ENCODE assay signal across 25 mouse cellular contexts in the genomic region with DNA sequence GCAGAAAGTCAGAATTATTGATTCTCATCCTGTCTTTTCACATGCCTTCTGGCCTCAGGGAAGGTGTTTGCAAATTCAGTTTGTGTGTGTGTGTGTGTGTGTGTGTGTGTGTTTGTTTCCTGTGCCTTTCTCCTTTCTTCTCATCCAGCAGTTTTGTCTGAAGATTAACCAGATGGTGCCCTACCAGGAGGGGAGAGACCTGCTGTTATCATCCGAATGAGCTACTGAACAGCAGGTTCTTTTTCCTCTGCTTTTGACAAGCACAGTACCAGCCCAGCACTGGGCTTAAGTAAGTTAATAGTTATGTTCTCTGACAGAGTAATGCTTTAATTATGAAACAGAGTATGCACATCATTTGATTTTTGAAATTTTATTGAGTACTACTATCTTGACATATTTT.
"Had no signal": no experiment of that assay in that cellular context is flagged by ENCODE, and none has a peak within 500 bp of the region (broad histone marks: within the 10 kb centered on the region; RNA-seq: fewer than 3 reads in every experiment).

No protein-coding gene starts in this region.

- H3K4me1 ChIP-seq: heart, embryonic 10.5 days; liver, embryonic 12.5 days had no signal

- ATAC-seq: inflammation-experienced regulatory T-cells, adult 6 months; intestine, embryonic 15.5 days; intestine, postnatal 0 days; liver, embryonic 12.5 days had no signal

- H3K27me3 ChIP-seq: heart, embryonic 12.5 days; intestine, embryonic 15.5 days; kidney, embryonic 15.5 days; limb, embryonic 13.5 days; limb, embryonic 15.5 days; liver, embryonic 12.5 days had no signal

- DNase-seq: gastrocnemius, adult 2 months; gastrocnemius, postnatal 10 days; gastrocnemius, postnatal 25 days; heart, adult 18-20 months; heart, postnatal 10 days; heart, postnatal 4 days; kidney, adult 18-20 months; kidney, adult 8-10 months; kidney, postnatal 14 days; kidney, postnatal 36 days; layer of hippocampus, adult 9-11 months; layer of hippocampus, postnatal 36 days; left cerebral cortex, postnatal 4 days had no signal

- H3K36me3 ChIP-seq: heart, embryonic 10.5 days; heart, embryonic 12.5 days; hindbrain, embryonic 13.5 days; intestine, embryonic 15.5 days; kidney, embryonic 15.5 days; limb, embryonic 13.5 days; limb, embryonic 15.5 days; liver, embryonic 12.5 days had no signal

- H3K4me2 ChIP-seq: heart, embryonic 12.5 days; hindbrain, embryonic 13.5 days; intestine, embryonic 15.5 days; kidney, embryonic 15.5 days; limb, embryonic 13.5 days; limb, embryonic 15.5 days; liver, embryonic 12.5 days had no signal

- H3K9me3 ChIP-seq: heart, embryonic 10.5 days; heart, embryonic 12.5 days; hindbrain, embryonic 13.5 days; intestine, embryonic 15.5 days; kidney, embryonic 15.5 days; limb, embryonic 13.5 days; limb, embryonic 15.5 days; liver, embryonic 12.5 days had no signal

- H3K9ac ChIP-seq: heart, embryonic 12.5 days; hindbrain, embryonic 13.5 days; intestine, embryonic 15.5 days; kidney, embryonic 15.5 days; limb, embryonic 13.5 days; limb, embryonic 15.5 days; liver, embryonic 12.5 days; liver, embryonic 14.5 days had no signal

- H3K27ac ChIP-seq: gastrocnemius, adult 2 months; heart, embryonic 10.5 days; hindbrain, embryonic 13.5 days; intestine, embryonic 15.5 days; kidney, embryonic 15.5 days; kidney, postnatal 0 days; limb, embryonic 13.5 days; limb, embryonic 15.5 days; liver, embryonic 12.5 days; liver, embryonic 14.5 days had no signal

- H3K4me3 ChIP-seq: gastrocnemius, adult 2 months; heart, embryonic 10.5 days; heart, embryonic 12.5 days; hindbrain, embryonic 13.5 days; intestine, embryonic 15.5 days; kidney, embryonic 15.5 days; limb, embryonic 13.5 days; limb, embryonic 15.5 days; liver, embryonic 12.5 days had no signal
